Mouse (Mus musculus) spleen, postnatal 36 days (tissue): ENCODE results near the gene Glipr2.

ENCODE experiments used
- DNase-seq, 2 experiments: peaks; one replicate each; pipeline ENCODE4 v3.0.0; 2022; ENCODE audit warnings: low spot score in 2 of 2, mixed read lengths in 1 of 2

Glipr2 gene

DNA sequence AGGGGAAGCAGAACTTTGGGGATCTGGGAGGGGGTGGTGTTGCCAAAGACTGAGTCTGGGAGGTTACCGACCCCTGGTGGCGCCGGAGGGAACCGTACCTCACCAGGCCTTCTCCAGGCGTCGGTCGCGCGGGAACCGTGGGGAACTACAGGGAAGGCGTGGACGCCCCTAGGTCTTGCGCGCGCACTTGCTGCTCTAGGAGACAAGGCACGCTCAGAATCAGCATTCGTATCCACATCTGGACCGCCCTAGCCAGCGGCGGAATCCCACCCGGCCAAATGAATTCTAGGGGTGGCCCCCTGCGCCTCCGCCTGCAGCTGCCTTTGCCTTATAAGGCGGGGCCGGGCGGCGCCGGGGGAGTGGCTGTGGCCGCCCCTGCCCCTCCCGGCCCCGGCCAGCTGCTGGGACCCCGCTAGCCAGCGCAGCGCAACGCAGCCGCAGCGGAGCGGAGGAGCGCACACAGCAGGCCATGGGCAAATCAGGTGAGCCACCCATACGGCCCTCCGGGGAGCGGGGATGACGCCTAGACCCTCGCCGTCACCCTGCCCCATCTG lies at the start of gene Glipr2:
Gene Glipr2, plus strand, starts transcription at position 110 of the 554 bp plus-strand sequence.
- DNase-seq: peak; percentile 70 to 77

DNA sequence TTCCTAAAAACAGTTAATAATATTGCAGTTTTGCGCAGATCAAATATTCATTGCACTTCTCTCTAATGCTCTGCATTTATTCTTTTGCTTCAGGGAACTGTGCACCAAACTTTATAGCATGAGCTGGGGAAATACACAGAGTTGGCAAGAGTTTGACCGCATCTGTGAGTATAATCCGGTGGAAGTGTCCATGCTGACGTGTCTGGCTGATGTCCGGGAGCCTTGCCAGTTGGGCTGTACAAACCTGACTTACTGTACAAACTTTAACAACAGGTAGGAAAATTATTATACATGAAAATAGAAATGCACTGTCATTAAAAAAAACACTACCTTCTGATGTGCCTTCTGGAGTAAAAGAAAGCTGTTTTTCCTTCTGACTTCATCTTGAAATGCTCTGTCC lies 39.0 kb upstream of the Glipr2 start:
- DNase-seq: no peak

DNA sequence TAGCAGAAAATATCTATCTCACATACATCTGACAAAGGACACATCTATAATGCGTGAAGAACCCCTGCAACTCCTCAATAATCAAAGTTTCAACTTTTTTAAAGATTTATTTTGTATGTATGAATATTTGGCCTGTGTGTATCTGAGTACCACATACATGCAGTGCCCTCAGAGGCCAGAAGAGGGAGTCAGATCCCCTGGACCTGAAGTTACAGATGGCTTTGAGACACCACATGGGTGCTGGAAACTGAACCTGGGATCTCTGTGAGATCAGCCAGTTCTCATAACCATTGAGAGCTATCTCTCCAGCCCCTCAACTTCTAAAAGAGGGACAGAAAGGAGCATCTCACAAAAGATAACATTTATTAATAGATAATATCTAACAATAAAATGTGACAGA lies 36.6 kb upstream of the Glipr2 start:
- no peak for DNase-seq

DNA sequence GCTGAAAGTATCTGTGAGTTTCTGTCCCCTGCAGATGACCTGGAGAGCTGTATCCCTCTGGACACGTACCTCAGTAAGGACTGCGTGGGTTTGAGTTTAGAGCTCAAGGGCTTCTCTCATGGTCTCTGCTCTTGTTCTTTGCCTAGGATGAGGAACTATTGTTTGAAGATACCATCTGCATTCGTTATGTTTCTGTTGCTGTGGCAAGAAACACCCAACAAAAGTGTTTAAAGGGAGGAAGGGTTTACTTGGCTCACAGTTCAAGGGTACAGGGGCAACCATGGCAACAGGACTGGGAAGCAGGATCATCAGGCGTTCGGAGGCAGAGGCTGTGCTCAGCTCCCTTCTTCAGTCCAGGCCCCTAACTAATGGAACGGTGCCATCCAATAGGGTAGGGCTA lies 32.1 kb upstream of the Glipr2 start:
- no peak for DNase-seq

DNA sequence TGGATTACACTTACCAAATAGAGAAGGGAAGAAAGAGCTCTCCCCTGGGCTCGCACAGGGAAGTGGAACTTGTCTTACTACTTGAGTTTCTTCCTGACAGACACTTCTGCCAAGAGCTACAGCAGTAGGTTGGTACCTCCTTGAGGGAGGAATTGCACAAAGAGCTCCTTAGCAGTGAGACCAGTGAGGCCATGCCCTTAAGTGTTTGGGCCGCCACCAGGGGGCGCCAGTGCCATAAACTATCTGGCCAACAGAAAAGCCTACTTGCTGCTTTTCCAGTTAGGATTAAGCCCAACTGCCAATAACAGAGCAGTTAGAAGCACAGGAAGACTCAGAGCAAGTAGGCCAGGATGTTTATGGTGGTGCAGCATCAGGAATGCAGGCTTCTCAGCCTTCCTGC lies 31.4 kb upstream of the Glipr2 start:
- DNase-seq: peak; percentile 58 to 68

DNA sequence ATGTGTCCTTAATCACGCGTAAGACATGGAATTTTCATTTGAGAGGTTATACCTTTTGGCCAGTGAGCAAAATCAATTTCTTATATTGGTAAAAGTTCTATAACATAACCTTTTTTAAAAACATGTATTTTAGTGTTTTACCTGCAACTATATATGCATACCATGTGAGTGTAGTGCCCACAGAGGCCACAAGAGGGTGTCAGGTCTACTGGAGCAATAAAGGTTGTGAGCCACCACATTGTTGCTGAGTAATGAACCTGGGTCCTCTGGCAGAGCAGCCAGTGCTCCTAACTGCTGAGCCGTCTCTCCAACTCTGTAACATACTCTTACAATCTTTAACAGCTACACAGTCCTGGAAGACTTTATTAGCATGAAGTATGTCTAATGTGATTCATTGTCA lies 29.4 kb upstream of the Glipr2 start:
- DNase-seq: peak in 1 of 2 experiments; percentile 17

DNA sequence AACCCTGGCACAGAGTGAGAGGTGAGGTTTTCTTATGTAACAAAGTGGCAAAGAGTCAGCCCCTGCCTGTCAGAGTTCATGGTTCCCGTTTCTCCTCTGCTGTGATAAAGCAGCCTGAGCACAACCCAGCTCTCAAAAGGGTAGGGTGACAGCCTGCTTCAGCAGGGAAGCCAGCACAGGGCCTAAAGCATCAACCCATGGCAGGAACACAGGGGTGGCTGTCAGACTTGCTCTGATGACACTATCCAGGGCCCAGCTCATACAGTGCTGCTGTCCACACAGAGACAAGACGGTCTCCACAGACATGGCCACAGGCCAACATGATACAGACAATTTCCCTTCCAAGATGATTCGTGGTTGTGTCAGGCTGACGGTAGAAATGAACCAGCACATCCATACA lies 25.3 kb upstream of the Glipr2 start:
- no peak for DNase-seq

DNA sequence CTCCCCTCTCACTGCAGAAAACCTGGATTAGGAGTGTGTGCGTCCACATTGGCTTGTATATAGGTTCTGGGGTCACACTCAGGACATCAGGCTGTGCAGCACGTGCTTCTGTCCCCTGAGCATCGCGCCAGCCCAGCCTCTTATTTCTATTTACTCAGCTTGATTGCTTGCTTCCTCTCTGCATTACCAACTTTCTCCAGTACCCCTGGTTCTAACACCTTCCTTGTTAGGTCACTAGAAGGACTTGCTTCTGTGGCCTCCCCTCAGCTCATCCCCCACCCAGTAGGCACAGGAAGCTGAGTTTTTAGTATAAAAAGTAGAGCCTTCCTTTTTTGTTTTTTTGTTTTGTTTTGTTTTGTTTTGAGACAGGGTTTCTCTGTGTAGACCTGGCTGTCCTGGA lies 21.0 kb upstream of the Glipr2 start:
- DNase-seq: no peak

DNA sequence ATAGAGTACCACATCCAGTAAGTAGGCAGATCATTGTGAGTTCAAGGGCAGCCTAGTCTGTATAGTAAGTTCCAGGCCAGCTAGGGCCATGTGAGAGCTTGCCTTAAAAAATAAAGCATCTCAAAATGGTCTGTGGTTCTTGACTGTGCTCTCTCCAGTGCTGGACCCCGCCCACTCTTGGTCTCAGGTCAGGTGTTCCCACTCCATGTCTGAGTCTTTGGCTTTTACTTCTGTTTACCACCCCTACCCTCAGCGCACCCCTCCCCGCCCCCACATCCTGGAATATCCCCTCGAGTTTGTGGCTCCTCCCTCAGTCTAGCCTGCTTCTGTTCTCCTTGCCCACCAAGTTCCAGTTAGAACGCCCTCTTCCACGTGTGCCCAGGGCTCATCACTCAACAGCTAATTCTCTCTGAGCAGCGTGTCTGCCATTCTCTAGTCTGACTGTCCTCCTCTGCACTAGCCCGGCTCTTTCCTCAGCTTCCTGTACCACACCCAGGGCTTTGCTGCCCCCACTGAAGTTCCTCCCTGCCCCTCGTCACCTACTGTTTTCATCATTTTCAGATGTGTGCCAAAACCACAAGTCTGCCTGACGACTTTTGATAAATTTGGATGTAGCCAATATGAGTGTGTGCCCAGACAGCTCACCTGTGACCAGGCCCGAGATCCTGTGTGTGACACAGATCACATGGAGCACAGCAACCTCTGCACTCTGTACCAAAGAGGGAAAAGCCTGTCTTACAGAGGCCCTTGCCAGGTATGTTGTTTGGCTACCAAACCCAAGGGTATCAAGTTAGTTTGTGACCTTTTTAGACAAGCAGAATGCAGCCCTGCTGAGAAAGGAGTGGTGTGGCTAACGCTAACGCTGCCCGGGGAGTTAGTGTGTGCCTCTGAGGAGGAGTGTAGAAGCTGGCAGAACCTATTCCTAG lies 20.2 kb upstream of the Glipr2 start:
- peak; percentile 17 to 40 for DNase-seq

DNA sequence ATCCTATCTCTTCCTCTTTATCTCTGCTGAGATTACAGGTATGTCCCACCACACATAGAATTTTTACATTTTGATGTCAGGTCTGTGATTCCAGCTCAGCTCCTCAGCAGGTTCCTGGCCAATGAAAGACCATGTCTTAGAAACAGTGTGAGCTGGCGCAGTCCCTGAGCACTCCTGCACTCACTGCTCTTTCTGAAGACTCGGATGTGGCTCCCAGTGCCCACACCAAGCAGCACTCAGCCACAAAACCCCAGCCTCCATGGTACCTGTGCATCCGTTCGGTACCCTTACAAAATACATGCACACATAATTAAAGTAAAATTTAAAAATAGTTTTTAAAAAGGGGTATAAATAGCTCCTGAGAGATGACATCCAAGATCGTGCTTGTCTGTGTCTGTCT lies 15.9 kb upstream of the Glipr2 start:
- no peak for DNase-seq

DNA sequence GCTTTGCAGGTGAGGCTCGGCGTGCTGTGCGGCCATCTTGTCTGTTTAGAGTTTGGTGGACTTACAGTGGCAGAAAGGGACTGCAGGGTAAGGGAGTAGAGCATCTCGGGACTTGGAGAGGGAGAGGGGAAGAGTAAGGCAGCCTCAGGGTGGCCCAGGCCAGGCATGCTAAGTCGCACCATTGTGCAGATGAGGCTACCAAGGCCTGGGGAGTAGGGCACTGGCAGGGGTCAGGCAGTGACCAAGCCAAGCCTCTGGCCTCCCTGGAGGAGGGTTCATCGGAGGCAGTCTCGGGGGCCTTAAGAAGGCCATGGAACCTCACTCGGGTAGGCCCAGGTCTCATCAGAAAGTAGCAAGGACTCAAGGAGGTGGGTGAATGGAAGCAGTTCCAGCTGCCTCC lies 14.8 kb upstream of the Glipr2 start:
- no peak for DNase-seq

DNA sequence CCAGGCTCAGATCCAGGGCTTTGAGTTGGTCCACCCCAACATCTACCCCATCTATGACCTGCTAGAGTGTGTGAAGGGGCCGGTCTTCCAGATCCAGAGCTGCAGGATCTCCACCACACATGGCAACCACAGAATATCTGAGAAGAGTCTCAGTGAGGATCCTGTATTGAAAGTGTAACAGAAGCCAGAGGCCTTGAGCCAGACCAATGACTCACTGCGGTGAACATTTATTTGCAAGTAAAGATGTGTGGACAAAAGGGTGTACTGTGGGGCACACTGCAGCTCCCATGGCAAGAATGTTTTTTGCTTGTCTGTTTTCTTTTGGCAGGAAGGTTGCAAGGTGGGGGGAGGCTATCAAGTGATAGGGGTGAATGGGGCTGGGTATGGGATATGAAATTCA lies 9.6 kb upstream of the Glipr2 start:
- DNase-seq: no peak

DNA sequence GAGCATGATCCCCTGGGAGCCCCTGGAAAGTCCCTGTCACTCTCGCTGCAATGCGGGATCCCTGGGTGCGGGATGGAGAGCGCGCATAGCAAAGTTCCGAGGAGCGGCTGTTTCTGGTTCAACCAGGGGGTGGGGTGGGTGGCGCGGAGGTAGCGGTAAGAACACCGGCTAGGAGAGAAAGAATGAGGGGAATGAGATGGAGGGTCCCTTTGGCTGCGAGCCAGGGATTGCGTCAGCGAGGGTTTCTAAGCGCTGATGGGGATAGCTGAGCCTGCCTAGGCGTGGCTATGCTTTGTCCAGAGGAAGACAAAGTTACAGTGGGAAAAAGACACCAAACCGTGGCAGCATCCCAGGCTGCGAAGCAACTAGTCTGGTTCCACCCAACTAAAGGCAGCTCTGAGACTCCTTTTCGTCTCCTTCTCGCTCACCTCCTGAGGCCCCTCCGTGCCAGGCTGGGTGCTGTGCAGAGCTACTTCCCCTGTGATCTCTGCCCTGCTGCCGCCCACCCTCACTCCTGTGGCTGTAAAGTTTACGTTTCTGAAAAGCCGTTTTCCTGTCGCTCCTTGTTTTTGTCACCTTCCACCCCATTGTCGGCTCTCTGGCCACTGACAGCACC lies 753 bp downstream of the Glipr2 start:
- DNase-seq: peak; percentile 33 to 38

DNA sequence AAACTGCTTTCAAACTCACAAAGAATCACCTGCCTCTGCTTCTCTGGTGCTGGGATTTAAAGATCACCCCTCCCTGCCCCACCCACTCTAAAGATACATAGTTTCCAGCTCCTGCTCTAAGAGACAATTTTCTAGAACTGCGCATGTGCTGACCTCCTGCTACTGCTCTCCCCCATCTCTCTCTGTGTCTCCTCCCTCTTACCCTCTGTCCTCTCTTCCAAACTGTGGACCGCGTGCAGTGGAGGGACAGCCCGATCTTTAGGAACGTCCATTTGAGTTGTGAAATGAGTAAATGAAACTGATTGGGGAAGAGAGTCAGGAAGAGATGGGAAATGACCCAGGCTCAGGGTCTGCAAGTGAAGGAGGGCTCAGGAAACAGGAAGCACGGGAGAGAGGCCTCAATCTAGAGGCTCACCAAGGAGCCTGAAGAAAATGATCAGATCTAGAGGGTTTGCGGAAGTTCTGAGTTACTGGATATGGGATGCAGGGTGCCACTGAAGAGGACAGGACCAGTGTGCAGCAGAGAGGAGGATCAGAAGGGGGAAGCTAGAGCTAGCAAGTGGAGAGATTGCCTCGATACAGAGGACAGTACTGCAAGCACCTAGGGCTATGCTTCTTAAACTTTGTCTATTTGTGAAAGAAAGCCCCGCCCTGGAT lies 2.5 kb downstream of the Glipr2 start:
- no peak for DNase-seq

DNA sequence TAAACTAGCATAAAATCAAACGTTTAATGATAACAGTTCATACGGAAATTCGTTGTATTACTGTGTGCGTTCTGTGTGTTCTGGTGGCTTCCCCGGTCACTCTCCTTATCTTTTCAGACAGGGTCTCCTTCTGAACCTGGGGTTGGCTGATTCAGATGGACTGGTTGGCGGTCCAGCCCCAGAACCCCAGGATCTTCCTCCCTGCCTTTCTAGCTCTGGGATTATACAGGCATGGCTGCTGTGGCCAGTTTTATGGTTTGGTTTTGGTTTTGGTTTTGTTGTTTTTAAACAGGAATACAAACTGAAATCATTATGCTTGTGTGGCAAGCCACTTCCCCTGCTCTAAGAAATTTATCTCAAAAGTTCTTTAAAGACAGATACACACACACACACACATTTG lies 3.0 kb downstream of the Glipr2 start:
- DNase-seq: no peak

DNA sequence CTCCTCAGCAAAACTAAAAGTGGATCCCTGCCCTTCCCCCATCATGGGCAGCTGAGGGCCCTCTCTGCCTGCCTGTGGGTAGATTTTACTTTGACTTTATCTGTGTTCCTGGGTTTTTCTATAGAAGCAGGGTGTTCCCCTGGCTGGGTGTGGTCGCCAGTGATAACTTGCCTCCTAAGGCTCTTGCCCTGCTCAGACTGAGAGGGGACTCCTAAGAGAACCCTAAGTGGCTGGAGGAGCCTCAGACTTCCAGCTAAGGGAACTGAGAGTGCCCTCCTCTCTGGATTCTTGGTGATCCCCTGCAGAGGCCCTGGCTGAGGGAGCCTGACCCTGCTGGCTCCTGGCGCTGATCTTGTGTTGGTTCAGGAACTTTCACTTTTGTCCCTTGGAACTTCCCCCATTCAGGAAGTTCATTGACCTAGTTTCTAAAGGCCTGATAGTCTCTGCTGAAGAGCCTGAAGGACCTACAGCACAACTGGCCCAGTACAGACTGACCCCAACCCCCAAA lies 7.2 kb downstream of the Glipr2 start:
- DNase-seq: peak; percentile 49 to 64

DNA sequence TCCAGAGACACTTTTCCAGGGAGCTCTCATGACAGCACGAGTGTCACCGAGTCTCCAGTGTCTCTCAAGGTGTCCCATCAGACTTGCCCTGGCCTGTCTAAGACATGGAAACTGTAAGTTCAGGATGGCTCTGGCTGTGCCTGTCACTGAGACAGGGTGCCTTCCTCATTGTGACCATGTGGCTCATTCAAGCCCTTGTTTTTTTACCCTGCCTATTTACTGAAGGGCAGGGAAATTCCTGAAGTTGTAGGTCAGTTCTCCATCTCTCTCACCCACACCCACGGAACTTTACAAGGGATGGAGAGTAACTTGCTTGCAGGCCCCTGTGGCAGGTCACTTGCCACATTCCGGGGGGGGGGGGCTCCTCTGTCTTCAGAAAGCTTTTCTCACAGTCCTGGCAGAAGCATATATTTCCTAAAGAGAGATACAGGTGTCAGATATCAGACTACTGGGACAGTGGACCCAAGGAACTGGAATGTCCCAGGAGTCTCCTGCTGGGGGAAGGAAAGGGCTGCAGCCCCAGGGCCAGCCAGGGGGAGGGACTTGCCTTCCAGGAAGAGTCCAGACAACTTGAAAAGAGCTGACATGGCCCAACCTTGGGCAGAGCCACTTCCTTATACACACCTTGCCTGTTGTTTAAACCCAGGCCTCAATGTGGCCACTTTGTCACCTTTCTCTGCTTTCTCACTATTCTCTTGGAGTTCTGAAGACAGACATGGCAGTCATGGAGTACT lies 7.9 kb downstream of the Glipr2 start:
- no peak for DNase-seq

DNA sequence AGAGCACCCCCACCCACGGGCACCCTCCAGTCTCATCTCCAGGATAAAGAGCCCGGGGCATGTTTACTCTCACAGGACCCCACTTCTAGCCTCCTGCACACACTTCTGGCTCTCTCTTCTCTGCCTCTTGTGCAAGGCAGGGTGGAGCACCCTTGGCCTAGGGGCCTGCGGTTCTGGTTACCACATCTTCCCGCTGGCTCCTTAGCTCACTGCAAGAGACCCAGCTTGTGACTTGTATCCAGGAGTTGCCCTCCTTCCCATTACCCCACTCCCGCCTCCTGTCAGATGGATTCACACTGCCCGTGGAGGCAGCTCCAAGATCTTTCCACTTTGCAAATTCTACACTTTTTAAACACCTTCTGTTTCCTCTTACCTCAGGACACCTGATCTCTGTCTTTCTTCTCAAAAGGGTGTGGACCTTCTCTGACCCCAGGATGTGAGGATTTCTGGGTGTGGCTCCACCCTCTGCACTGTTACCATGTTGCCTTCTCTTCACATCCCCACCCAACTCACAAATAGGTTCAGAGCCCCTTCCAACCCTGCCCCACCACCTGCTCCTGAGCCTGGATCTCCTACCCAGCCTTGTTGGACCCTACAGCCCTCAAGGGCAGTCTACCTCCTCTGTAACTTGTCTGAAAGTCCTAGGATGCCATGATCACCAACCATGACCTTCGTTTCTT lies 8.8 kb downstream of the Glipr2 start:
- peak in 1 of 2 experiments; percentile 44 for DNase-seq

DNA sequence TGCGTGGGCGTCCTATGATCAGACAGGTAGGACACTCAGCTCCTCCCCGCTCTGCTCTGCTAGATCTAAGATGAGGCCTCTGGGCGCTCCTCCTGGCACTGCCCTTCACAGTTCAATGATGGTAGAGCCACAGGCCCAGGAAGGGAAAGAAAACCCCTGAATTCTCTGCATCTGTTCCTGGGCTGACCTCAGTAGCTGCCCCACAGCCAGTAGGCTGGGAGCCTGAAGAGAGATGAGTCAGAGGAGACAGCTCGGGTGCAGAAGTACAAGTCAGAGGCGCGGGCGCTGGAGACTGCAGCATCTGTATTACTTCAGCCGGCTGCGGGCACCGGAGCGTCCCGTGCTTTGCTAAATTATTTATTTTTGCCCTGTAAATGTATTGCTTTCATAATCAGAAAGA lies 11.4 kb downstream of the Glipr2 start:
- no peak for DNase-seq

DNA sequence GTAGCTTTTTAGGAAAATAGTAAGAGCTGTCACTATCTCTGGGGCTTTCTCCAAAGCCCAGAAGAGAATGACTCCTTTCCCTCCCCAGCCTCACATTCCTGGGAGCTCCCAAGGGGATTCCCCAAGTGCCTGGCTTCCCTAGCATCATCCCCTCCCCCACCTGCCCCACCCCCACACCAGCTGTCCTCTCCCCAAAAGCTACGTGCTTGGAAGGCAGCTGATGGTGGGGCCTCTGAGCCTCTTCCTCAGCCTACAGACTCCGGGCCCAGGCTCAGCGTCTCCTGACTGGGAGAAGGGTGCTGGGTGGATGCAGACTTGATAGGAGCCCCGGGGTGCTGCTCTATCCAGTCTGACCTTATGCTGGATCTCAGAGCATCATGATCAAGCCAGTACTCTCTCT lies 12.2 kb downstream of the Glipr2 start:
- DNase-seq: no peak
